In the genomic region with DNA sequence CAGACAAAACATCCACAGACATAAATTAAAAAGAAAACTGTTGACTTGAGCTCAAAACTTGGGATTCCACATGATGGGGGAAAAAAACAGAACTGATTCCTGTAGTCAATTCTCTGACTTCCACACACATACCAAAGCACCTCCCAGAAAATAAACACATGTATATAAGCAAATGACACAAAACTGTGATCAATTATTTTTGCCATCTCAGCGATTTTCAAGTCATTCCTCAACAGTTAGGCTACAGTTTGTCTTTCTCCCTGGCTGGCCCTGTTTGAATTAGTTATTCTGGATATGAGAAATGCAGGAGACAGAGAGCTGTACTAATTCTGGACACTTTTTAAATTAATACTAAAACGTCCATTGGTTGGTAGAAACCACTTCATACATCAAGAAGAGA, we compare ENCODE assay signal across 20 mouse cellular contexts. TPM values are rescaled to one million over a fixed set of nuclear protein-coding genes. Genes with fewer than 3 reads are reported as not detected.
"Had no signal": no experiment of that assay in that cellular context is flagged by ENCODE, and none has a peak within 500 bp of the region (broad histone marks: within the 10 kb centered on the region; RNA-seq: fewer than 3 reads in every experiment).

No protein-coding gene starts in this region.

- H3K9me3 ChIP-seq: midbrain, embryonic 10.5 days; midbrain, embryonic 12.5 days; neural tube, embryonic 13.5 days; neural tube, embryonic 15.5 days had no signal

- H3K9ac ChIP-seq: lung, embryonic 14.5 days; midbrain, embryonic 12.5 days; neural tube, embryonic 13.5 days; neural tube, embryonic 15.5 days had no signal

- H3K27me3 ChIP-seq: midbrain, embryonic 12.5 days; neural tube, embryonic 13.5 days; neural tube, embryonic 15.5 days had no signal

- H3K4me3 ChIP-seq: midbrain, embryonic 10.5 days; midbrain, embryonic 12.5 days; myocyte; neural tube, embryonic 13.5 days; neural tube, embryonic 15.5 days had no signal

- DNase-seq: lung, adult 18-20 months; lung, embryonic 14.5 days; lung, postnatal 10 days; lung, postnatal 4 days; midbrain, embryonic 14.5 days; retina, postnatal 1 day; right cerebral cortex, adult 18-20 months; right cerebral cortex, postnatal 25 days; right cerebral cortex, postnatal 4 days; spleen, adult 18-20 months; thymus, adult 18-20 months; thymus, postnatal 14 days; thymus, postnatal 36 days had no signal

- H3K4me2 ChIP-seq: lung, embryonic 14.5 days; midbrain, embryonic 12.5 days; neural tube, embryonic 13.5 days; neural tube, embryonic 15.5 days had no signal

- H3K27ac ChIP-seq: midbrain, embryonic 10.5 days; midbrain, embryonic 12.5 days; neural tube, embryonic 13.5 days; neural tube, embryonic 15.5 days had no signal

- ATAC-seq: midbrain, embryonic 16.5 days had no signal

RNA-seq across cellular contexts. Expression of gene Gm20716, which starts 36.5 kb away (rescaled TPM):
- polyA plus RNA-seq: small intestine, adult 2 months had no signal
